Mouse (Mus musculus) layer of hippocampus, adult 8-10 months (tissue): ENCODE measurements around the gene Bricd5. TPM values are rescaled to one million over a fixed set of nuclear protein-coding genes. Genes with fewer than 3 reads are reported as not detected.

ENCODE experiments used
- DNase-seq, 2 experiments: peaks; one replicate each; pipeline ENCODE4 v3.0.0; 2022; ENCODE audit warnings: low spot score in 2 of 2
- total RNA-seq, 4 experiments: library from RNA; stranded (reverse); gene quantifications; 2 replicates each; pipeline ENCODE4 v1.2.4; 2022

Gene Bricd5
- total RNA-seq, 4 experiments from 2014 or later, result 0.90 to 2.0 (median 1.4) TPM

- DNase-seq, result no peak
Measured at GRCm38 (mm10) chr17:24483495-24483894, 9.8 kb downstream of the Bricd5 start.

GRCm38 (mm10) chr17:24485090-24485860 lies 11.6 kb downstream of the Bricd5 start:
- DNase-seq, result no peak

- DNase-seq, result no peak
Measured at GRCm38 (mm10) chr17:24488186-24488661, 14.5 kb downstream of the Bricd5 start, which contains the start of gene Caskin1. Gene Caskin1, plus strand, starts transcription at chr17:24488601.

- DNase-seq, result peak in 1 of 2 experiments; percentile 12
Measured at GRCm38 (mm10) chr17:24488662-24489264, 15.1 kb downstream of the Bricd5 start.

- DNase-seq, result peak in 1 of 2 experiments; percentile 13
Measured at GRCm38 (mm10) chr17:24489265-24490030, 15.8 kb downstream of the Bricd5 start.

GRCm38 (mm10) chr17:24490399-24490798 lies 16.7 kb downstream of the Bricd5 start:
- DNase-seq, result no peak

GRCm38 (mm10) chr17:24494627-24495335 lies 21.1 kb downstream of the Bricd5 start:
- no peak for DNase-seq

GRCm38 (mm10) chr17:24495443-24495842 lies 21.8 kb downstream of the Bricd5 start:
- peak; percentile 80 to 84 for DNase-seq

- DNase-seq, result no peak
Measured at GRCm38 (mm10) chr17:24496026-24496425, 22.3 kb downstream of the Bricd5 start.

- DNase-seq, result no peak
Measured at GRCm38 (mm10) chr17:24502208-24502607, 28.5 kb downstream of the Bricd5 start.

- DNase-seq, result no peak
Measured at GRCm38 (mm10) chr17:24504085-24504484, 30.4 kb downstream of the Bricd5 start.

GRCm38 (mm10) chr17:24505286-24505955 lies 31.7 kb downstream of the Bricd5 start:
- DNase-seq, result no peak

GRCm38 (mm10) chr17:24506332-24507070 lies 32.8 kb downstream of the Bricd5 start:
- DNase-seq, result no peak

GRCm38 (mm10) chr17:24507129-24507664 lies 33.5 kb downstream of the Bricd5 start:
- DNase-seq, result no peak

- DNase-seq, result no peak
Measured at GRCm38 (mm10) chr17:24507806-24508460, 34.2 kb downstream of the Bricd5 start.

GRCm38 (mm10) chr17:24513609-24514008 lies 39.9 kb downstream of the Bricd5 start:
- DNase-seq, result peak in 1 of 2 experiments; percentile 77

GRCm38 (mm10) chr17:24514270-24515257 lies 40.9 kb downstream of the Bricd5 start:
- DNase-seq, result no peak

- no peak for DNase-seq
Measured at GRCm38 (mm10) chr17:24520450-24520849, 46.8 kb downstream of the Bricd5 start.
